Comparison of ENCODE assay signal across 11 mouse cellular contexts in genomic region chr5:111742290-111742898, GRCm38 (mm10). TPM values are rescaled to one million over a fixed set of nuclear protein-coding genes. Genes with fewer than 3 reads are reported as not detected.
DNase-seq lines count a peak whose midpoint lies in the region; ATAC-seq and TF ChIP-seq lines count a peak whose summit lies in the region.
"Had no signal": no experiment of that assay in that cellular context is flagged by ENCODE, and none has a peak within 500 bp of the region (broad histone marks: within the 10 kb centered on the region; RNA-seq: fewer than 3 reads in every experiment).

No protein-coding gene starts in this region.

- H3K36me3 ChIP-seq in embryonic facial prominence, embryonic 15.5 days = no peaks in the 10 kb centered on the region
- H3K36me3 ChIP-seq in hindbrain, embryonic 11.5 days (ENCODE audit: control insufficient read depth, insufficient read depth, low read length) = no peaks in the 10 kb centered on the region
- H3K36me3 ChIP-seq in midbrain, postnatal 0 days (ENCODE audit: insufficient read depth, low read length) = no peaks in the 10 kb centered on the region

- DNase-seq in kidney, postnatal 10 days = peak; percentile 59
- no peak for DNase-seq in kidney, postnatal 25 days
- DNase-seq in hindbrain, embryonic 11.5 days (ENCODE audit: low spot score) = peak; percentile 34
- peak; percentile 44 for DNase-seq in midbrain, postnatal 0 days (ENCODE audit: low spot score)
- DNase-seq in urinary bladder, postnatal 14 days (ENCODE audit: low spot score) = no peak
- no peak for DNase-seq in cerebellum, postnatal 36 days
- DNase-seq in gastrocnemius, postnatal 10 days = no peak

- no peak overlapping the region for H3K9ac ChIP-seq in embryonic facial prominence, embryonic 15.5 days
- 0 out of 2 replicates have a peak overlapping the region, but pooled peaks have one; percentile 27 for H3K9ac ChIP-seq in hindbrain, embryonic 11.5 days (ENCODE audit: low read depth, low read length)
- no peak overlapping the region for H3K9ac ChIP-seq in midbrain, postnatal 0 days (replicated peaks; ENCODE audit: low read length, poor library complexity, severe bottlenecking)

- peaks cover 18% of the 10 kb centered on the region for H3K27me3 ChIP-seq in embryonic facial prominence, embryonic 15.5 days
- no peaks in the 10 kb centered on the region for H3K27me3 ChIP-seq in hindbrain, embryonic 11.5 days (ENCODE audit: control insufficient read depth, insufficient read depth, low read length)
- H3K27me3 ChIP-seq in midbrain, postnatal 0 days (ENCODE audit: insufficient read depth, low read length) = no peaks in the 10 kb centered on the region

- no peak overlapping the region for H3K4me3 ChIP-seq in embryonic facial prominence, embryonic 15.5 days (replicated peaks)
- H3K4me3 ChIP-seq in hindbrain, embryonic 11.5 days (ENCODE audit: low read depth, low read length) = no peak overlapping the region
- no peak overlapping the region for H3K4me3 ChIP-seq in midbrain, postnatal 0 days (ENCODE audit: low read depth, low read length)

- no peak for TF ChIP-seq CTCF in midbrain, postnatal 0 days (IDR thresholded peaks at IDR 0.05)

- no peaks in the 10 kb centered on the region for H3K9me3 ChIP-seq in embryonic facial prominence, embryonic 15.5 days (replicated peaks)
- H3K9me3 ChIP-seq in hindbrain, embryonic 11.5 days (ENCODE audit: control insufficient read depth, low read length) = no peaks in the 10 kb centered on the region
- H3K9me3 ChIP-seq in midbrain, postnatal 0 days (ENCODE audit: low read length) = no peaks in the 10 kb centered on the region

- peak; percentile 23; the same call in 1 of the 2 replicates for ATAC-seq in embryonic facial prominence, embryonic 15.5 days (ENCODE audit: insufficient number of reproducible peaks, low FRiP score, low TSS enrichment, low read depth)
- peak; percentile 45; the same call in 1 of the 2 replicates for ATAC-seq in hindbrain, embryonic 11.5 days (ENCODE audit: low FRiP score)
- ATAC-seq in midbrain, postnatal 0 days (ENCODE audit: low FRiP score) = no peak

- H3K4me1 ChIP-seq in embryonic facial prominence, embryonic 15.5 days = peaks cover 13% of the 10 kb centered on the region; the same call in 1 of the 2 replicates
- peaks cover 11% of the 10 kb centered on the region for H3K4me1 ChIP-seq in hindbrain, embryonic 11.5 days (replicated peaks; ENCODE audit: control insufficient read depth, insufficient read depth, low read length)
- 0 out of 2 replicates have a peak, but pooled peaks cover 5% of the 10 kb centered on the region for H3K4me1 ChIP-seq in midbrain, postnatal 0 days (ENCODE audit: insufficient read depth, low read length)

- H3K27ac ChIP-seq in embryonic facial prominence, embryonic 15.5 days (replicated peaks) = no peak overlapping the region
- peak overlapping the region; percentile 14; the same call in 1 of the 2 replicates for H3K27ac ChIP-seq in hindbrain, embryonic 11.5 days (ENCODE audit: low read depth, low read length)
- peak overlapping the region; percentile 55 for H3K27ac ChIP-seq in midbrain, postnatal 0 days (ENCODE audit: low read depth, low read length)

- no peak overlapping the region for H3K4me2 ChIP-seq in embryonic facial prominence, embryonic 15.5 days (replicated peaks)
- no peak overlapping the region for H3K4me2 ChIP-seq in hindbrain, embryonic 11.5 days (replicated peaks; ENCODE audit: low read depth, low read length)
- H3K4me2 ChIP-seq in midbrain, postnatal 0 days (ENCODE audit: low read depth, low read length, poor library complexity, severe bottlenecking) = no peak overlapping the region
- H3K4me2 ChIP-seq: liver, embryonic 11.5 days had no signal

- 20% methylated on average over 13 of the region's 13 CpGs for WGBS in embryonic facial prominence, embryonic 15.5 days
- WGBS in hindbrain, embryonic 11.5 days = 17% methylated on average over 13 of the region's 13 CpGs
- 10% methylated on average over 13 of the region's 13 CpGs for WGBS in midbrain, postnatal 0 days

RNA-seq across cellular contexts. Expression of gene Gm26897, which starts 8.7 kb away (rescaled TPM):
- not detected in 2 replicates for polyA plus RNA-seq in embryonic facial prominence, embryonic 15.5 days (2015; fragmentation: Nextera tagmentation; extraction: Ambion mirVana)
- not detected in 2 replicates for polyA plus RNA-seq in hindbrain, embryonic 11.5 days (2014; fragmentation: Nextera tagmentation; extraction: Ambion mirVana)
- total RNA-seq in midbrain, postnatal 0 days (2014; rRNA removed) = not detected in 2 replicates
- polyA plus RNA-seq in midbrain, postnatal 0 days (2015; fragmentation: Nextera tagmentation; extraction: Ambion mirVana) = not detected in 2 replicates
- not detected for total RNA-seq in gastrocnemius, postnatal 10 days (2021)
- total RNA-seq: adrenal gland, postnatal 4 days; heart, postnatal 10 days had no signal
- polyA plus RNA-seq: liver, embryonic 11.5 days had no signal

Comparison
In these comparisons a context has a peak if more than half of its experiments do, and no peak if none do; other contexts are left out.
1. DNase-seq: peak in kidney, postnatal 10 days (single experiment), hindbrain, embryonic 11.5 days (single experiment) and midbrain, postnatal 0 days (single experiment); none in kidney, postnatal 25 days (0 of 2), urinary bladder, postnatal 14 days (single experiment), cerebellum, postnatal 36 days (0 of 2) and gastrocnemius, postnatal 10 days (single experiment).